Mouse (Mus musculus) erythroblast, embryonic 14.5 days (primary cell): ENCODE results near the gene Trim52. TPM values are rescaled to one million over a fixed set of nuclear protein-coding genes. Genes with fewer than 3 reads are reported as not detected.

ENCODE experiments used
- H3K27me3 ChIP-seq: 2 replicates; pipeline ENCODE4 v1.6.1; 2012; ENCODE audit warnings: inconsistent platforms; ENCODE audit not compliant: control insufficient read depth
- H3K36me3 ChIP-seq: 2 replicates; pipeline ENCODE4 v1.6.1; 2012; ENCODE audit warnings: mild to moderate bottlenecking, inconsistent platforms; ENCODE audit not compliant: control insufficient read depth
- H3K4me1 ChIP-seq: 2 replicates; pipeline ENCODE4 v1.6.1; 2012; ENCODE audit warnings: inconsistent platforms; ENCODE audit not compliant: control insufficient read depth
- H3K4me3 ChIP-seq: replicated peaks from 2 replicates; pipeline ENCODE3; 2012; ENCODE audit warnings: moderate library complexity, mild to moderate bottlenecking, inconsistent platforms
- H3K9me3 ChIP-seq: 2 replicates; pipeline ENCODE4 v1.6.1; 2012; ENCODE audit warnings: low read length, inconsistent platforms, mixed read lengths; ENCODE audit not compliant: control insufficient read depth
- GATA1 ChIP-seq: IDR thresholded peaks from 2 replicates; pipeline ENCODE4 v1.6.1; 2012; ENCODE audit warnings: low read length, inconsistent platforms, mixed read lengths
- TAL1 ChIP-seq: IDR thresholded peaks from 3 replicates; pipeline ENCODE4 v1.6.1; 2012; ENCODE audit warnings: low read length, inconsistent platforms, mixed read lengths
- polyA plus RNA-seq: library from polyadenylated mRNA; stranded (reverse); fragments of >175 nt; gene quantifications from 2 replicates; pipeline ENCODE4 v1.2.3, GENCODE M21; 2012

The Trim52 gene
- polyA plus RNA-seq, 1 experiment = not detected

GRCm38 (mm10) chr14:106179728-106180125 is 73.7 kb downstream of the Trim52 start:
- Histone ChIP-seq H3K4me3 (no peak overlapping the region), H3K9me3 (no peaks in the 10 kb centered on the region), H3K4me1 (no peaks in the 10 kb centered on the region), H3K36me3 (no peaks in the 10 kb centered on the region), H3K27me3 (no peaks in the 10 kb centered on the region)
- TF ChIP-seq TAL1 = no peak
- TF ChIP-seq GATA1 = no peak

GRCm38 (mm10) chr14:106180616-106181015 is 74.6 kb downstream of the Trim52 start:
- no peak for TF ChIP-seq GATA1
- TF ChIP-seq TAL1 = no peak
- H3K4me1 ChIP-seq = no peaks in the 10 kb centered on the region

GRCm38 (mm10) chr14:106183985-106184384 is 78.0 kb downstream of the Trim52 start:
- no peaks in the 10 kb centered on the region for H3K27me3 ChIP-seq
- H3K36me3 ChIP-seq = no peaks in the 10 kb centered on the region
- H3K9me3 ChIP-seq = no peaks in the 10 kb centered on the region
- no peak overlapping the region for H3K4me3 ChIP-seq
- no peak for TF ChIP-seq TAL1
- TF ChIP-seq GATA1 = no peak
- H3K4me1 ChIP-seq = no peaks in the 10 kb centered on the region

More at GRCm38 (mm10) chr14:106180616-106181015, 74.6 kb downstream of the Trim52 start:
- Histone ChIP-seq H3K4me3 (no peak overlapping the region), H3K9me3 (no peaks in the 10 kb centered on the region), H3K36me3 (no peaks in the 10 kb centered on the region), H3K27me3 (no peaks in the 10 kb centered on the region)

Other genes with a start within 250 kb of the Trim52 start
- 0.04 TPM in 1 of 2 replicates, not detected in the other for gene Spry2, start 209.4 kb upstream of the Trim52 start, polyA plus RNA-seq